Mouse (Mus musculus) myocyte (in vitro differentiated cells): ENCODE measurements at regions not wholly inside any gene's neighbourhood (a gene's known extent, or its start where the extent isn't known, plus 50 kb on each side); places are given as distances from the start of the nearest gene placed in this dataset.

Experiments
- CEBPB ChIP-seq: IDR thresholded peaks from 2 replicates; pipeline ENCODE4 v1.6.1; 2011; ENCODE audit warnings: mild to moderate bottlenecking, moderate library complexity; ENCODE audit not compliant: poor library complexity, insufficient read depth, severe bottlenecking
- POLR2A ChIP-seq: IDR thresholded peaks from one replicate; pipeline ENCODE4 v1.6.1; 2011; ENCODE audit warnings: low read depth, mild to moderate bottlenecking, control low read depth, moderate library complexity; ENCODE audit not compliant: insufficient read length
- REST ChIP-seq: IDR thresholded peaks from one replicate; pipeline ENCODE4 v1.6.1; 2011; ENCODE audit warnings: mild to moderate bottlenecking, control low read depth, moderate library complexity; ENCODE audit not compliant: insufficient read depth, insufficient read length
- USF1 ChIP-seq: IDR thresholded peaks from one replicate; pipeline ENCODE4 v1.6.1; 2011; ENCODE audit warnings: low read depth, mild to moderate bottlenecking, control low read depth, moderate library complexity

DNA sequence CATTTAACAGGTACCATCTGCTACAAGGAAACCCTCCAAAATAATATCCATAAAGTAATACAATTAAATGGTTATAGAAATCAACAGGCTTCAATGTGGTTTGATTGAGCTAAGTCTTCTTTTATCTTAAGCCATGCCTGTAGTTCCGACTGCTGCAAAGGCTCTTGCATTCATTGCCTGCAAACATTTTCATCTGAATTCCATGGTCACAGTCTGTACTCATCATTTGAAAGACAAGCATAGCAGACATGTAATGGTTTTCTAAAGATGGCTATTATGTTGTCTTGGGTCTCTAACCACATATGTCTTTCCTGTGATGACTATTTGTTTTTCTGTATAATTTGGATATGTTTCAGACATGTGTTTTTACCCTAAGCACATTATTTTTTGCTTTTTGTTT lies 677.9 kb downstream of the Hace1 start:
- no peak for TF ChIP-seq POLR2A
- no peak for TF ChIP-seq USF1
- TF ChIP-seq REST: no peak
- no peak for TF ChIP-seq CEBPB
